Mouse (Mus musculus): ENCODE measurements at regions not wholly inside any gene's neighbourhood (a gene's known extent, or its start where the extent isn't known, plus 50 kb on each side); places are given as distances from the start of the nearest gene placed in this dataset.

GRCm38 (mm10) chr1:19290098-19290497 is 81.4 kb downstream of the Tfap2b start:
- POLR2A ChIA-PET: no interaction called here
- CTCF ChIA-PET: no interaction called here

GRCm38 (mm10) chr1:19321598-19321997 is 112.9 kb downstream of the Tfap2b start:
- POLR2A ChIA-PET: no interaction called here
- CTCF ChIA-PET: no interaction called here

- POLR2A ChIA-PET: no interaction called here
- CTCF ChIA-PET: no interaction called here
These were observed 127.3 kb downstream of the Tfap2b start for GRCm38 (mm10) chr1:19336062-19336461.

- ChIA-PET CTCF (no interaction called here), POLR2A (no interaction called here)
These were observed 128.5 kb downstream of the Tfap2b start for GRCm38 (mm10) chr1:19337207-19337606.

GRCm38 (mm10) chr1:19344445-19344844 is 135.7 kb downstream of the Tfap2b start:
- ChIA-PET POLR2A (interaction anchor here in 1 of 4 experiments (0.7 kb wide), 1 partner anchor 1284 kb away, joined by 3 read pairs; no protein-coding TSS in a partner anchor), CTCF (no interaction called here)

GRCm38 (mm10) chr1:19350495-19350894 is 141.8 kb downstream of the Tfap2b start:
- ChIA-PET CTCF (no interaction called here), POLR2A (no interaction called here)

GRCm38 (mm10) chr1:19384856-19385255 is 176.1 kb downstream of the Tfap2b start:
- CTCF ChIA-PET: no interaction called here
- POLR2A ChIA-PET: no interaction called here

GRCm38 (mm10) chr1:19388864-19389505 is 180.3 kb downstream of the Tfap2b start:
- CTCF ChIA-PET: no interaction called here
- POLR2A ChIA-PET: no interaction called here

GRCm38 (mm10) chr1:19407556-19407955 is 198.8 kb downstream of the Tfap2b start:
- CTCF ChIA-PET: no interaction called here
- POLR2A ChIA-PET: no interaction called here

GRCm38 (mm10) chr1:19412345-19412744 is 203.6 kb downstream of the Tfap2b start:
- POLR2A ChIA-PET: no interaction called here
- CTCF ChIA-PET: no interaction called here

- ChIA-PET POLR2A (no interaction called here), CTCF (interaction anchor here in 1 of 4 experiments (0.6 kb wide), 1 partner anchor 269 kb away, joined by 6 read pairs; no protein-coding TSS in a partner anchor)
These were observed 212.4 kb downstream of the Tfap2b start for GRCm38 (mm10) chr1:19421116-19421515.

GRCm38 (mm10) chr1:19450786-19451185 is 242.1 kb downstream of the Tfap2b start:
- CTCF ChIA-PET: no interaction called here
- POLR2A ChIA-PET: no interaction called here

- ChIA-PET CTCF (interaction anchor here in 1 of 4 experiments (0.6 kb wide), 1 partner anchor 253 kb away, joined by 3 read pairs; no protein-coding TSS in a partner anchor), POLR2A (interaction anchor here in 1 of 4 experiments (0.7 kb wide), 1 partner anchor 304 kb away, joined by 3 read pairs; no protein-coding TSS in a partner anchor)
These were observed 250.1 kb downstream of the Tfap2b start for GRCm38 (mm10) chr1:19458646-19459441.

GRCm38 (mm10) chr1:19459876-19460275 is 251.2 kb downstream of the Tfap2b start:
- ChIA-PET POLR2A (no interaction called here), CTCF (interaction anchor here in 1 of 4 experiments (0.7 kb wide), 1 partner anchor 155 kb away, joined by 3 read pairs; no protein-coding TSS in a partner anchor)

GRCm38 (mm10) chr1:19473561-19473960 is 264.8 kb downstream of the Tfap2b start:
- CTCF ChIA-PET: no interaction called here

More at GRCm38 (mm10) chr1:19473561-19473960, 264.8 kb downstream of the Tfap2b start:
- POLR2A ChIA-PET: no interaction called here
